Mouse (Mus musculus): ENCODE measurements at regions not wholly inside any gene's neighbourhood (a gene's known extent, or its start where the extent isn't known, plus 50 kb on each side); places are given as distances from the start of the nearest gene placed in this dataset.
A peak's percentile ranks its signal among the peaks of the same experiment; 100 is the strongest.

- TF ChIP-seq EP300 (IDR thresholded peaks at IDR 0.05), result 0 out of 2 replicates have a peak, but pooled peaks have one; percentile 13
- TF ChIP-seq CTCF (IDR thresholded peaks at IDR 0.05), result no peak
These were observed 750.4 kb upstream of the Fbxo33 start for GRCm38 (mm10) chr12:59969948-59970347.

Measured in lung, postnatal 0 days (tissue).